Mouse (Mus musculus): ENCODE results near the gene Lmbrd1. TPM values are rescaled to one million over a fixed set of nuclear protein-coding genes. Genes with fewer than 3 reads are reported as not detected.
"Not testable (repeated sequence)": the region's sequence is repeated elsewhere in the genome, so short reads cannot be mapped to it uniquely, and the experiment has no call there.

The Lmbrd1 gene
- 23.4 and 25.4 TPM in 2 replicates for polyA plus RNA-seq (2015; fragmentation: Nextera tagmentation; extraction: Ambion mirVana)

DNA sequence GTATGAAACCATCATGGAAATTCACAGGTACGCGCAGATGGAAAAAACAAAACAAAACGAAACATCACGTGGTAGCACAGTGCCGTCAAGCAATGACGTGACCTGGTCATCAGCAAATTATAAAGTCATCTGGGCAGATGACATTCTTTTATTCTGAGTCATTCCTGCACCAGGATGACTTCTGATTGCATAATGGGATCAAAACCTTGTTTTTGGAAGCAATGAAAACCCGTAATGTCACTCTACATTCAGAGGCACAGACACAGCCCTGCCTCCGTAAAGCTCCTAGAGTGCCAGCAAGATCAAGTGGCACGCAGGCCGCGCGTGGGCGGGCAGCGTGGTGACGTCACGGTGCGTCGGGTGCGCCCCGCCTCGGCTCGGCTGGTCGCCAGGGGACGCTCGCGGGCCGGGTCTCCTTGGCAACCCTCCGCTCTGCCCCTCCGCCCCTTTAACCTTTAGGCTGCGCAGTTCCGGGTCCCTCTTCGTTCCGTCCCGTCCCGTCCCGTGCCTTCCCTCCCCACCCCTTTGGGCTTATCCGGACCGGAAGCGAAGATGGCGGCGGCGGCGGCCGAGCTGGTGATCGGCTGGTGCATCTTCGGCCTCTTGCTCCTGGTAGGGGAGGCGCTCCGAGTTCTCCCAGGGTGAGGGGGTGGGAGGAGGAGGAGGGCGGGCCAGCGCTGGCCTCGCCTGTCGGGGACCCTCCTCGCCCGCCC, at the start of gene Lmbrd1:
TSS of gene Lmbrd1 (plus strand) at position 426 of the 713 bp plus-strand sequence.
- H3K36me3 ChIP-seq = no peaks in the 10 kb centered on the region
- no peaks in the 10 kb centered on the region for H3K27me3 ChIP-seq
- peaks cover 9% of the 10 kb centered on the region for H3K4me1 ChIP-seq (replicated peaks)
- H3K27ac ChIP-seq = peak within 1 kb of the TSS; percentile 77
- peak within 1 kb of the TSS; percentile 63 for H3K9ac ChIP-seq
- H3K4me2 ChIP-seq = peak within 1 kb of the TSS; percentile 74
- H3K4me3 ChIP-seq = peak within 1 kb of the TSS; percentile 90
- H3K9me3 ChIP-seq (replicated peaks) = no peaks in the 10 kb centered on the region
- ATAC-seq (replicated peaks; ENCODE audit: insufficient number of reproducible peaks, insufficient read depth, low FRiP score, low read depth) = peak; percentile 91
- 1% methylated on average over 54 of the region's 54 CpGs for WGBS

DNA sequence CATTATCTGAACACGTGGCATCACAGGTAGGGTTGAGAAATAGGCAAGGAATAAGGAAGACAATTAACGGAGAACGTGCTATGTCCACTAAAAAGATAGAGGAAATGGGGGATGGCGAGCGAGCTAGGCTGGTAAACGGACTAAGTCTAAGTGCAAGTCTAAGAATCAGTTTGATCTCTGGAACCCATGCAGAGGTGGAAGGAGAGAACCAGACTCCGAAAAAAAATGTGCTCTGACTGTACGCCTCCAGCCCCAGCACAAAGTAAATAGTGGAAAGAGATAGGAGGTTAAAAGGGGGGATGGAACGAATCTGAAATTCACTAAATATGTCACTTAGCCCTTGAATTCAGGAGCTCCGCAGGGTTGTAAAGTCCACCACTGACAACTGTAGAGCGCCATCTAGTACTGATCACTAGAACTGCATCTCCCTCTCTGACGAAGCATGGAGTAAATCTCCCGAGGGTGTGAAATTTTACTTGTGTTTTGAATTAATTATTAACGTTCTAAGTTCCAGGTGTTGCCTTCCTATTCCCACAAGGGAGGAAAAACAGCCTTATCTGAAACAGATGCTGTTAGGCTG, 44.8 kb upstream of the Lmbrd1 start:
- 29% methylated on average over 14 of the region's 14 CpGs for whole genome bisulfite sequencing
- Histone ChIP-seq H3K4me1 (replicated peaks) (no peaks in the 10 kb centered on the region), H3K4me2 (peak overlapping the region; percentile 42; the same call in 1 of the 2 replicates), H3K9me3 (replicated peaks) (no peaks in the 10 kb centered on the region), H3K27ac (no peak overlapping the region), H3K36me3 (no peaks in the 10 kb centered on the region), H3K4me3 (0 out of 2 replicates have a peak overlapping the region, but pooled peaks have one; percentile 10), H3K27me3 (no peaks in the 10 kb centered on the region), H3K9ac (no peak overlapping the region)
- no peak for ATAC-seq (replicated peaks; ENCODE audit: insufficient number of reproducible peaks, insufficient read depth, low FRiP score, low read depth)

GRCm38 (mm10) chr1:24650100-24650499, 28.3 kb upstream of the Lmbrd1 start:
- Histone ChIP-seq H3K4me1 (replicated peaks) (no peaks in the 10 kb centered on the region), H3K27me3 (no peaks in the 10 kb centered on the region), H3K36me3 (no peaks in the 10 kb centered on the region), H3K9ac (no peak overlapping the region), H3K4me2 (no peak overlapping the region), H3K9me3 (replicated peaks) (no peaks in the 10 kb centered on the region), H3K4me3 (no peak overlapping the region), H3K27ac (no peak overlapping the region)
- WGBS = 43% methylated on average over 2 of the region's 2 CpGs
- no peak for ATAC-seq (replicated peaks; ENCODE audit: insufficient number of reproducible peaks, insufficient read depth, low FRiP score, low read depth)

GRCm38 (mm10) chr1:24659914-24660313, 18.5 kb upstream of the Lmbrd1 start:
- no peak for ATAC-seq (replicated peaks; ENCODE audit: insufficient number of reproducible peaks, insufficient read depth, low FRiP score, low read depth)
- H3K9ac ChIP-seq = no peak overlapping the region
- no peaks in the 10 kb centered on the region for H3K9me3 ChIP-seq (replicated peaks)
- no peak overlapping the region for H3K4me3 ChIP-seq
- H3K27me3 ChIP-seq = no peaks in the 10 kb centered on the region
- no peak overlapping the region for H3K4me2 ChIP-seq
- H3K27ac ChIP-seq = no peak overlapping the region
- no peaks in the 10 kb centered on the region for H3K4me1 ChIP-seq (replicated peaks)
- WGBS = 63% methylated on average over 1 of the region's 1 CpGs
- H3K36me3 ChIP-seq = no peaks in the 10 kb centered on the region

- not testable (repeated sequence) for H3K27ac ChIP-seq; H3K4me2 ChIP-seq; H3K9ac ChIP-seq; H3K4me1 ChIP-seq (replicated peaks); H3K9me3 ChIP-seq (replicated peaks); H3K27me3 ChIP-seq; H3K36me3 ChIP-seq; H3K4me3 ChIP-seq; ATAC-seq (replicated peaks; ENCODE audit: insufficient number of reproducible peaks, insufficient read depth, low FRiP score, low read depth)
Observed at GRCm38 (mm10) chr1:24660662-24661061, 17.8 kb upstream of the Lmbrd1 start.

DNA sequence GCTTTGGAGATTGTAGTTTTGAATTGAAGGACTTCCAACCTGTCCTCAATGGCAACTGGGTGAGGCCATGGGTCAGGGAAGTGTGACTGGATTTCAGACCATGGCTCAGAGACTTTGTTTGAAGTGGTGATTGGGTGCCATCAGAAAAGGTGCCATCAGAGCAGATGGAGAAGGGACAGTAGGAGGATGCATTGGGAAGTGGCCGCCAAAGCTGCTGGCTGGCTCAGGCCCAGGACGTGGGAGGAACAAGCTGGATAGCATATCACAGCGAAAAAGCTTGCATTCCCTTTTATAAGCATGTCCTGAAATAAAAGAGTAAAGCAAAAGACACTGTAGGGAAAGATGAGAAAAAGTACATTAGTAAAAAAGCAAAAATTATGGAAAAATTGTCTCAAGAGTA, 16.9 kb upstream of the Lmbrd1 start:
- no peak overlapping the region for H3K4me2 ChIP-seq
- WGBS = 66% methylated on average over 3 of the region's 3 CpGs
- H3K4me3 ChIP-seq = no peak overlapping the region
- no peaks in the 10 kb centered on the region for H3K27me3 ChIP-seq
- H3K9ac ChIP-seq = no peak overlapping the region
- no peaks in the 10 kb centered on the region for H3K4me1 ChIP-seq (replicated peaks)
- H3K9me3 ChIP-seq (replicated peaks) = no peaks in the 10 kb centered on the region
- no peak overlapping the region for H3K27ac ChIP-seq
- H3K36me3 ChIP-seq = no peaks in the 10 kb centered on the region
- no peak for ATAC-seq (replicated peaks; ENCODE audit: insufficient number of reproducible peaks, insufficient read depth, low FRiP score, low read depth)

DNA sequence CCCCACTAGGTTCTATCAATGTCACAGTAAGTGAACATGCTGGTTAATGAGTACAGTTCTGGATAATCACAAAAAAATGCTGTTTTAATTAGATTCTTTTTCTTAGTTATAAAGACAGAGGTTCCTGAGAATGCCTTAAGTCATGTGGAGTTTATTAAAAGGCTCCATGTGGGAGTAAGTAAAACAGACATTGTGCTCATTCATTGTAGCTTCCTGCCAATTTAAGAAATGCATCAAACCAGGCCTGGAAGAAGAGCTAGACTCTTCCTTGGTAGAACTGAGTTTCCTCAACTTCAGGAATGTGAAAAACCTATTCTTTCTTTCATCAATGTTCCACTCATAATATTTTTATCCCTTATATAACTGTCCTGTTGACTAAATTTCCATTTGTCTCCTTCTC, 14.3 kb upstream of the Lmbrd1 start:
- H3K27me3 ChIP-seq = no peaks in the 10 kb centered on the region
- no peaks in the 10 kb centered on the region for H3K36me3 ChIP-seq
- ATAC-seq (replicated peaks; ENCODE audit: insufficient number of reproducible peaks, insufficient read depth, low FRiP score, low read depth) = no peak
- no peaks in the 10 kb centered on the region for H3K9me3 ChIP-seq (replicated peaks)
- no peak overlapping the region for H3K27ac ChIP-seq
- H3K9ac ChIP-seq = no peak overlapping the region
- no peak overlapping the region for H3K4me3 ChIP-seq
- H3K4me2 ChIP-seq = no peak overlapping the region
- no peaks in the 10 kb centered on the region for H3K4me1 ChIP-seq (replicated peaks)

GRCm38 (mm10) chr1:24673231-24673630, 5.2 kb upstream of the Lmbrd1 start:
- peaks cover 4% of the 10 kb centered on the region; the same call in 1 of the 2 replicates for H3K4me1 ChIP-seq (replicated peaks)
- no peak overlapping the region for H3K4me3 ChIP-seq
- H3K9ac ChIP-seq = no peak overlapping the region
- 49% methylated on average over 3 of the region's 3 CpGs for WGBS
- no peak overlapping the region for H3K27ac ChIP-seq
- H3K9me3 ChIP-seq (replicated peaks) = no peaks in the 10 kb centered on the region
- no peak overlapping the region for H3K4me2 ChIP-seq
- H3K36me3 ChIP-seq = no peaks in the 10 kb centered on the region
- ATAC-seq (replicated peaks; ENCODE audit: insufficient number of reproducible peaks, insufficient read depth, low FRiP score, low read depth) = no peak
- H3K27me3 ChIP-seq = no peaks in the 10 kb centered on the region

DNA sequence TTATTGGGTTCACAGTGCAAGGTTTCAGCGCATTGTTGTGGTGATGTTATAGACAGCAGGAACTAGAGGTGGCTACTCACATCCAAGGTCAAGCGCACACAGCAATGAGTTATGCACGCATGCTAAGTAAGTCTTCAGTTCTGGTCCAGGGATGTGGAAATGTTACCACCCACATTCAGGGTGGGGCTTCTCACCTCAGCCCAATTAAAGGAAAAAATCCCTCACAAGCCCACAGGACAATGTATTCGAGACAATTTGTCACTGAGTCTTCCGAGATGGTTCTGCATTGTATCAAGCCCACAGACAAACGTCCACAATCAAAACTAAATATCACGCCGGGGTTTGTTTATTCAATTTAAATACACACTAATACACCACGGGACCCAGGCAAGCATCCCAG, 724 bp upstream of the Lmbrd1 start:
- H3K4me1 ChIP-seq (replicated peaks) = peaks cover 9% of the 10 kb centered on the region
- H3K4me3 ChIP-seq = peak overlapping the region; percentile 90
- peak overlapping the region; percentile 48 for H3K9ac ChIP-seq
- ATAC-seq (replicated peaks; ENCODE audit: insufficient number of reproducible peaks, insufficient read depth, low FRiP score, low read depth) = no peak
- H3K27me3 ChIP-seq = no peaks in the 10 kb centered on the region
- no peaks in the 10 kb centered on the region for H3K9me3 ChIP-seq (replicated peaks)
- H3K4me2 ChIP-seq = peak overlapping the region; percentile 74
- H3K36me3 ChIP-seq = no peaks in the 10 kb centered on the region
- 67% methylated on average over 9 of the region's 9 CpGs for WGBS
- H3K27ac ChIP-seq = 0 out of 2 replicates have a peak overlapping the region, but pooled peaks have one; percentile 77

DNA sequence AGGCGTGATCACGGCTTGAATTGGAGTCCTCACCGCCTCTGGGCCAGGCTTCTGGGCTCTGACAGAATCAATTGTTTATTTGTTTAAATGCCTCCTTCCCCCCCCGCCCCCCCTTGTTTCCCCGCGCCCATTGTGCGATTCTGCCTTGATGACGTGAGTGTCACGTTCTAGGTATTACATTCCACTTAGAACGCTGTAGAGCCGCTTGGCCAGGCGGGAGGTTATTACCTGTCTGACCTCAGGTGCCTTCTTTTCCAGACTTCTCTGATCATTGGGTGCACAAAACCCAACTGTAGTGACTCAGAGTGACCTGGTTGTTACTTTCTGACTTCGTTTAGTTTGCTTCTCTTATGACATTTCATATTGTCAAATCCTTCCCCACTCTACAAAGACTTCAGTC, 641 bp downstream of the Lmbrd1 start:
- Histone ChIP-seq H3K36me3 (no peaks in the 10 kb centered on the region), H3K4me1 (replicated peaks) (peaks cover 9% of the 10 kb centered on the region), H3K27me3 (no peaks in the 10 kb centered on the region), H3K9me3 (replicated peaks) (no peaks in the 10 kb centered on the region), H3K4me3 (peak overlapping the region; percentile 90), H3K27ac (peak overlapping the region; percentile 77), H3K9ac (peak overlapping the region; percentile 63), H3K4me2 (peak overlapping the region; percentile 74)
- ATAC-seq (replicated peaks; ENCODE audit: insufficient number of reproducible peaks, insufficient read depth, low FRiP score, low read depth) = no peak; the same call in 1 of the 2 replicates
- under 1% methylated on average over 13 of the region's 13 CpGs for WGBS

GRCm38 (mm10) chr1:24680991-24681390, 2.6 kb downstream of the Lmbrd1 start:
- H3K4me3 ChIP-seq = no peak overlapping the region
- ATAC-seq (replicated peaks; ENCODE audit: insufficient number of reproducible peaks, insufficient read depth, low FRiP score, low read depth) = no peak

GRCm38 (mm10) chr1:24681946-24682345, 3.5 kb downstream of the Lmbrd1 start:
- Histone ChIP-seq H3K36me3 (peaks cover 4% of the 10 kb centered on the region; the same call in 1 of the 2 replicates), H3K9me3 (replicated peaks) (no peaks in the 10 kb centered on the region)
- WGBS = 74% methylated on average over 3 of the region's 3 CpGs

More at GRCm38 (mm10) chr1:24680991-24681390, 2.6 kb downstream of the Lmbrd1 start:
- 94% methylated on average over 3 of the region's 3 CpGs for WGBS
- no peak overlapping the region for H3K4me2 ChIP-seq
- no peak overlapping the region for H3K9ac ChIP-seq
- no peaks in the 10 kb centered on the region for H3K27me3 ChIP-seq
- peaks cover 9% of the 10 kb centered on the region for H3K4me1 ChIP-seq (replicated peaks)
- no peaks in the 10 kb centered on the region for H3K9me3 ChIP-seq (replicated peaks)
- H3K27ac ChIP-seq = no peak overlapping the region
- peaks cover 4% of the 10 kb centered on the region; the same call in 1 of the 2 replicates for H3K36me3 ChIP-seq

More at GRCm38 (mm10) chr1:24681946-24682345, 3.5 kb downstream of the Lmbrd1 start:
- Histone ChIP-seq H3K27me3 (no peaks in the 10 kb centered on the region), H3K27ac (no peak overlapping the region), H3K4me1 (replicated peaks) (peaks cover 9% of the 10 kb centered on the region), H3K9ac (no peak overlapping the region), H3K4me2 (no peak overlapping the region), H3K4me3 (no peak overlapping the region)
- no peak for ATAC-seq (replicated peaks; ENCODE audit: insufficient number of reproducible peaks, insufficient read depth, low FRiP score, low read depth)

Measured in heart, embryonic 15.5 days (tissue).